ENCODE assay signal across 8 mouse cellular contexts in genomic region chr12:3871637-3872036, GRCm38 (mm10).
DNase-seq lines count a peak whose midpoint lies in the region; ATAC-seq and TF ChIP-seq lines count a peak whose summit lies in the region.

No protein-coding gene starts in this region.

- peaks cover 3% of the 10 kb centered on the region; the same call in 1 of the 2 replicates for H3K79me2 ChIP-seq in liver, adult 2 months (ENCODE audit: control insufficient read depth, insufficient read depth, low read length)

- peak overlapping the region; percentile 40; the same call in 1 of the 2 replicates for H3K4me2 ChIP-seq in heart, embryonic 13.5 days
- H3K4me2 ChIP-seq in kidney, embryonic 16.5 days (replicated peaks; ENCODE audit: low read depth, low read length), result no peak overlapping the region
- no peak overlapping the region for H3K4me2 ChIP-seq in midbrain, postnatal 0 days (ENCODE audit: low read depth, low read length, poor library complexity, severe bottlenecking)

- TF ChIP-seq POLR2A in liver, adult 2 months (IDR thresholded peaks at IDR 0.05; ENCODE audit: extremely low read depth, insufficient read depth, low read length), result no peak
- no peak for TF ChIP-seq POLR2A in testis, adult 2 months (IDR thresholded peaks at IDR 0.05; ENCODE audit: control insufficient read depth, low read depth, low read length)

- H3K27ac ChIP-seq in heart, embryonic 13.5 days (replicated peaks), result peak overlapping the region; percentile 54
- H3K27ac ChIP-seq in kidney, embryonic 16.5 days (ENCODE audit: low read length), result peak overlapping the region; percentile 59; the same call in 1 of the 2 replicates
- peak overlapping the region; percentile 11 for H3K27ac ChIP-seq in liver, adult 2 months (replicated peaks; ENCODE audit: insufficient read depth, low read depth, low read length)
- peak overlapping the region; percentile 52 for H3K27ac ChIP-seq in midbrain, postnatal 0 days (ENCODE audit: low read depth, low read length)
- peak overlapping the region; percentile 11; the same call in 1 of the 2 replicates for H3K27ac ChIP-seq in testis, adult 2 months (ENCODE audit: control insufficient read depth, insufficient read depth, low read depth, low read length)

- peak overlapping the region; percentile 28; the same call in 1 of the 2 replicates for H3K9ac ChIP-seq in heart, embryonic 13.5 days
- no peak overlapping the region for H3K9ac ChIP-seq in kidney, embryonic 16.5 days (replicated peaks; ENCODE audit: low read length)
- H3K9ac ChIP-seq in liver, adult 2 months (ENCODE audit: low read depth, low read length), result no peak overlapping the region
- no peak overlapping the region for H3K9ac ChIP-seq in midbrain, postnatal 0 days (replicated peaks; ENCODE audit: low read length, poor library complexity, severe bottlenecking)

- H3K4me3 ChIP-seq in heart, embryonic 13.5 days, result no peak overlapping the region
- no peak overlapping the region for H3K4me3 ChIP-seq in kidney, embryonic 16.5 days (ENCODE audit: low read length)
- no peak overlapping the region for H3K4me3 ChIP-seq in liver, adult 2 months (ENCODE audit: insufficient read depth, low read depth, low read length)
- no peak overlapping the region for H3K4me3 ChIP-seq in midbrain, postnatal 0 days (ENCODE audit: low read depth, low read length)
- H3K4me3 ChIP-seq in testis, adult 2 months (ENCODE audit: control insufficient read depth, low read depth, low read length), result no peak overlapping the region; the same call in 1 of the 2 replicates

- 33% methylated on average over 15 of the region's 15 CpGs for WGBS in heart, embryonic 13.5 days
- 35% methylated on average over 15 of the region's 15 CpGs for WGBS in kidney, embryonic 16.5 days
- 50% methylated on average over 15 of the region's 15 CpGs for WGBS in liver, adult 2 months
- 23% methylated on average over 15 of the region's 15 CpGs for WGBS in midbrain, postnatal 0 days

- ATAC-seq in heart, embryonic 13.5 days (ENCODE audit: extremely low read depth, insufficient number of reproducible peaks, low FRiP score, low TSS enrichment), result no peak
- peak; percentile 40 for ATAC-seq in kidney, embryonic 16.5 days (ENCODE audit: low FRiP score, low TSS enrichment)
- peak; percentile 63 for ATAC-seq in midbrain, postnatal 0 days (ENCODE audit: low FRiP score)

- no peaks in the 10 kb centered on the region for H3K27me3 ChIP-seq in heart, embryonic 13.5 days (replicated peaks)
- no peaks in the 10 kb centered on the region for H3K27me3 ChIP-seq in kidney, embryonic 16.5 days (ENCODE audit: insufficient read depth, low read length)
- H3K27me3 ChIP-seq in liver, adult 2 months (ENCODE audit: control insufficient read depth, insufficient read depth, low read length), result no peaks in the 10 kb centered on the region
- no peaks in the 10 kb centered on the region for H3K27me3 ChIP-seq in midbrain, postnatal 0 days (ENCODE audit: insufficient read depth, low read length)
- H3K27me3 ChIP-seq in testis, adult 2 months (ENCODE audit: control insufficient read depth, insufficient read depth, low read length), result no peaks in the 10 kb centered on the region

- H3K36me3 ChIP-seq in heart, embryonic 13.5 days, result peaks cover 68% of the 10 kb centered on the region
- H3K36me3 ChIP-seq in kidney, embryonic 16.5 days (ENCODE audit: insufficient read depth, low read length), result peaks cover 29% of the 10 kb centered on the region
- H3K36me3 ChIP-seq in liver, adult 2 months (ENCODE audit: control insufficient read depth, insufficient read depth, low read length), result peaks cover 2% of the 10 kb centered on the region; the same call in 1 of the 2 replicates
- H3K36me3 ChIP-seq in midbrain, postnatal 0 days (ENCODE audit: insufficient read depth, low read length), result peaks cover 52% of the 10 kb centered on the region
- H3K36me3 ChIP-seq in testis, adult 2 months (ENCODE audit: control insufficient read depth, insufficient read depth, low read length), result no peaks in the 10 kb centered on the region

- H3K9me3 ChIP-seq in heart, embryonic 13.5 days, result no peaks in the 10 kb centered on the region
- H3K9me3 ChIP-seq in kidney, embryonic 16.5 days (ENCODE audit: low read length), result no peaks in the 10 kb centered on the region
- no peaks in the 10 kb centered on the region for H3K9me3 ChIP-seq in midbrain, postnatal 0 days (ENCODE audit: low read length)

- peaks cover 79% of the 10 kb centered on the region for H3K4me1 ChIP-seq in heart, embryonic 13.5 days
- H3K4me1 ChIP-seq in kidney, embryonic 16.5 days (ENCODE audit: insufficient read depth, low read length), result peaks cover 30% of the 10 kb centered on the region
- H3K4me1 ChIP-seq in liver, adult 2 months (ENCODE audit: control insufficient read depth, insufficient read depth, low read length), result peaks cover 28% of the 10 kb centered on the region
- 0 out of 2 replicates have a peak, but pooled peaks cover 4% of the 10 kb centered on the region for H3K4me1 ChIP-seq in midbrain, postnatal 0 days (ENCODE audit: insufficient read depth, low read length)
- peaks cover 11% of the 10 kb centered on the region for H3K4me1 ChIP-seq in testis, adult 2 months (ENCODE audit: control insufficient read depth, insufficient read depth, low read length)

- peak; percentile 45 for DNase-seq in urinary bladder, postnatal 25 days (ENCODE audit: low spot score)
- DNase-seq in urinary bladder, adult 2 months (ENCODE audit: low spot score), result no peak
- peak; percentile 38 for DNase-seq in fibroblast of lung, adult 2 months (ENCODE audit: low read depth)
- peak; percentile 69 for DNase-seq in liver, adult 2 months (ENCODE audit: extremely low read depth, low read depth, low spot score)
- peak; percentile 89 for DNase-seq in midbrain, postnatal 0 days (ENCODE audit: low spot score)

- TF ChIP-seq CTCF in liver, adult 2 months (IDR thresholded peaks at IDR 0.05; ENCODE audit: low read depth, low read length), result peak; percentile 70
- TF ChIP-seq CTCF in midbrain, postnatal 0 days (IDR thresholded peaks at IDR 0.05), result peak; percentile 57
- peak; percentile 49; the same call in 1 of the 2 replicates for TF ChIP-seq CTCF in testis, adult 2 months (IDR thresholded peaks at IDR 0.05; ENCODE audit: control insufficient read depth, insufficient read depth, insufficient replicate concordance, low read depth, low read length)
